Mouse (Mus musculus): Measurements from ENCODE around the gene Gfer.

The Gfer gene

DNA sequence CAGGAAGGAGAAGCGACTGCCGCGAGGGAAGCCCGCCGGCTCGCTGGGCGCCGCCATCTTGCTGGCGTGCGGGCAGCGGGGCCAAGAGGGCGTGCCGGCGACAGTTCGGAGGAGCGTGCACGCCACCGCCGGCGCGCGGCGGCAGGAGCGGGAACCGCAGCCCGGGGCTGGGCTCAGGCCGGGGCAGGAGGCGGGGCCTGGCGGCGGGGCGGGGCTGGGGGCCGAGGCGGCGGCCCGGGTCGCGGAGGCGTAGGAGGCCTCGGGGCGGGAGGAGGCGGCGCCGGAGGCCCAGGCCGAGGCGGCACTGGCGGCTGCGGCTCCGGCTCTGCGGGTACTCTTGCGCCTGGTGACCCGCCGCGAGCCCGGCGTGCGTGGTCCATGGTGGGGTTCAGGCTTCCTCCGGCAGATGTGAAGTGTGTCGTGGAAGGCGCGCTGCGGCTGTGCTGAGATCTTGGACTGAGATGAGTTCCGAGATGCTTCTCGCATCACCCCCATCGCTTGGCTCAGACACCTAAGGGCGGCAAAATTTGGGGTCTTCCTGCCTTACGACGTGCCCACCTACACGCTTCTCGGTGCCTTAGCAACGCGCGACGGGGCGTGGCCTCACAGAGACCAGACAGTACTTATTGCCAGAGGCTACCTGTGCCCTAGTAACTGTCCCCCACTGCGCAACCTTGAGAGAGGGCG lies at the start of gene Gfer, which contains the start of gene Noxo1:
Gene Gfer (minus strand): TSS at position 146 of the 687 bp plus-strand sequence.
Gene Noxo1 (plus strand): TSS at position 224 of the 687 bp plus-strand sequence.
- DNase-seq, result peak; percentile 88 to 96

DNA sequence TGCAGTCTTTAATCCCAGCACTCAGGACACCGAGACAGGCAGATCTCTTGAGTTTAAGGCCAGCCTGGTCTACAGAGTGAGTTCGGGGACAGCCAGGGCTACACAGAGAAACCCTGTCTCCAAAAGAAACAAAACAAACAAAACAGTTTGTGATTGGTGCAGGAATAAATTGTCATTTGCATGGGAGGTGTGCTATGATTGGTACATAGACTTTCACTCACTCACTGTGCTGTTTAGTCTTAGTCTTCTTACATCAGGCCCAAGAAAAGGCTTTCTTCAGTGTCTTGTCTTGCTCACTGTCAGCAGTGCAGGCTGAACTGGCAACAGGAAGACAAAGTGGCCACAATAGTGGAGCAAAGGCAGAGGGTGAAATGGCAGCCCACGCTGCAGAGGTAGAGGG lies 48.4 kb upstream of the Gfer start:
- DNase-seq, result no peak

DNA sequence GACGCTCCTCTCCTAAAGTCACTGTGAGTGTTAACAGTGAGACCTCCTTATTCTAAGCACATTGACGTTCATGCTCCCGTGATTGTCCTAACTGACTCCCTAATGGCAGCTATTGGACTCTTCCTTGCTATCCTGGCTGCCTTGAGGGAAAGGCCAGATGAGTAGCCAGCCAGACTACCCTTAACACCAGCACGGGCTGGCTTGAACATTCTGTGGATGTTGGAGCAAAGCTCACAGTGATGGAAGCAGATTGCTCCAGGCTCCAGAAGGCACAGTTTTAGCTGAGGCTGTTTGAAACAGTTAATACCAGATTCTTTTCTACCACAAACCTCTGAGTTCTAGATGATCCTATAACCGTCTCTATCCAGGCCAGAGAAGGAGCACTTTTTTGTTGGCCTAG lies 47.9 kb upstream of the Gfer start:
- peak in 1 of 2 experiments; percentile 34 for DNase-seq

DNA sequence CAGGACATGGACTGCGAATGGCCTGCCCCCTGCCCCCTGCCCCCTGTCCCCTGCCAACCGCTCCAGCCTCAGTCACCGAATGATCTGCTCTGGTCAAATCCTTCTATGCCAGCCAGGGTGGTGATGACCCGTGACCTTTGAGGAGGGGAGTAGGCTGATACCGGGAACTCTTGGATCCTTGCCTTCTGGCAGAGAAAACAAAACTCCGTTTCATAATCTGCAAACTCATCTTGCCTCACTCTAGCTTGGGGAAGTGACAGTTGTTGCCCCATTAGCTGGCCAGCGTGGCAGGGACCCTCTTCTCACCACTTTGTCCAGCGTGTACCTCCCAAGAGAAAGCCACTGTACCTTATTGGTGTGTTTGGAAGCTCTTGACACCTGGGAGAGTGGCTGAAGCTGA lies 46.4 kb upstream of the Gfer start:
- peak; percentile 28 to 50 for DNase-seq

DNA sequence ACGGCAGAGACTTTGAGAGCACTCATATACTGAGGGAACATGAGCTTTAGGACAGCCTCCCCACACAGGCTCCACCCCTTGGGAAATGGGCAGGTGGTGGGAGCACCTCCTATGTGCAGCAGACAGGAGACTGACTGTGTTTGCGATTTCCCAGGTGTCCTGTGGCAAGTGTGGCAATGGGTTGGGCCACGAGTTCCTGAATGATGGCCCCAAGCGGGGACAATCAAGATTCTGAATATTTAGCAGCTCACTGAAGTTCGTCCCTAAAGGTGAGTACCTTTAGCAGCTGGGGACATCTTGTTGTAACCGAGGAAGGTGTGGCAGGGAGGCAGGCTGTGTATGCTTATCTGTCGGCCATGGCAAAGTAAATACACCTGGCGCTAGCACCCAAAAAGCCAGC lies 44.0 kb upstream of the Gfer start:
- no peak for DNase-seq

DNA sequence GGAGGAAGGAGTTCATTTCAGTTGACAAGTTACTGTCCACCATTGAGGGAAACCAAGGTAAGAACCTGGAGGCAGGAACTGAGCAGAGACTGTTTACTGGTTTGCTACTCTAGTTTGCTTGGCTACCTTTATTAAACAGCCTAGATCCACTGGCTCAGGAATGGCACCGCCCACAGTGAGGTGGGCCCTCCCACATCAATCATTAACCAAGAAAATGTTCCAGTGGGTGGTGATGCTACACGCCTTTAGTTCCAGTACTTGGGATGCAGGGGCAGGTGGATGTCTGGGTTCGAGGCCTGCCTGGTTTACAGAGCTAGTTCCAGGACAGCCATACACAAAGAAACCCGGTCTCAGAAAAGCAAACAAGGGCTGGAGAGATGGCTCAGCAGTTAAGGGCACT lies 42.3 kb upstream of the Gfer start:
- peak; percentile 82 to 84 for DNase-seq

DNA sequence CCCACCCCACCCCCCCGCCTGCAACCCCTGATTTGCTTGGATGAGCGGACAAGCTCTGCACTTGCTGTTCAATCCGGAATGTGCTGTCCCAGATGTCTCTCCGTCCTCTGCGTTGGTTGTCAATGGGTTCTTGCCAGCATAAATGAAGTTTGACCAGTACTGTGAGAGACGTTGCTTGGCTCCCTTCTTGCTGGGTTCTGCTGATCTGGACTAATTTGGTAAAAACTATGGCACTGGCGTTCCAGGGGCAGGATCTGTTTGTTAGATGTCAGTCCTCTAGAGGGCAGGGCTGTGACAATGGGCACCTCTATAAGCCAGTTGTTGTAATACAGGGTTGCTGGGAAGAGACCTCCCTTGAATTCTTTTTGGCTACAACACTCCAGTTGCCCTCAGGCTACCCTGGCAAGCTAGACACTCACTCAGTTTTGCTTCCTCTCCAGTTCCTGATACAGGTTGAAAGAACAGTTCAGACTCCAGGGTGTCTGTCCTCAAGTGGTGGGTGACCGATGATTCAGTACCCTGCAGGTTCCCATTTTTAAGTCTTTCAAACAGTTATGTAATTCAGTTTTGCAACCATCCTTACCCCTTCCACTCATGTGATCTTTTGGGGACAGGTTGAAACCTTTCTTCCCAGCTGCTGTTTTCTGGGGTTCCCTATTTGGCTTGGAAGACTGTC lies 41.3 kb upstream of the Gfer start:
- DNase-seq, result peak; percentile 59 to 73

DNA sequence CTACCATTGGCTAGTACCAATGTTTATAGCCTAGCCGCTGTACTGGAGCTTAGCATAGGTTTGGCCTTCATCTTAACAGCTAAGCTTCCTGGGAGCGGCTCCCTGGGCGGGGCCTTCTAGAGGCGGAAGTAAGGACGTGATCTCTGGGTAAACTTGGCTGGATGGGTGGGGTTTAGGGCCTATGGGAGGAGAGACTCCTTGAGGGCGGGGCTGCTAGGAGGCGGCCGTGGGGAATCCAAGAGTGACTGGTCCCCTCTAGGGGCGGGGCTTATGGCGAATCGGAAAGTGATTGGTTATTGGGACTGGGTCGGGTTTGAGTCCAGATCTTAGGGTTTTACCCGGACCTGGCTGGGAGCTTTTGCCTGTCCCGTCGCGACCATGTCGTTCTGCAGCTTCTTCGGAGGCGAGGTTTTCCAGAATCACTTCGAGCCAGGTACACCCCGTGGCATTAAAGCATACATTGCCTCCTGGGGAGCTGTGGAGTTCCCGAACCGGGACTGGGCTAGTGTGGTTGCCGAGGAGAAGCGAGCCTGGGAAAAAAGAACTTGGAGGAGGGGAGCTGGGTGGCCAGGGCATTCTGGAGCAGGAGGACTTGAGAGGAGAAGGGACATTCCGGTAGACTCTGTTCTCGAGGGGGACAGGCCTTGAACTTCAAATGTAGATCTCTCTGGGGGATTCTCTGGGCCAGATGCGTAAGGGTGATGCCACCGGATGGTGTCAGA lies 40.5 kb upstream of the Gfer start, which contains the start of gene Msrb1:
Gene Msrb1 (plus strand): TSS at position 313 of the 722 bp plus-strand sequence.
- DNase-seq, result peak; percentile 98 to 99

DNA sequence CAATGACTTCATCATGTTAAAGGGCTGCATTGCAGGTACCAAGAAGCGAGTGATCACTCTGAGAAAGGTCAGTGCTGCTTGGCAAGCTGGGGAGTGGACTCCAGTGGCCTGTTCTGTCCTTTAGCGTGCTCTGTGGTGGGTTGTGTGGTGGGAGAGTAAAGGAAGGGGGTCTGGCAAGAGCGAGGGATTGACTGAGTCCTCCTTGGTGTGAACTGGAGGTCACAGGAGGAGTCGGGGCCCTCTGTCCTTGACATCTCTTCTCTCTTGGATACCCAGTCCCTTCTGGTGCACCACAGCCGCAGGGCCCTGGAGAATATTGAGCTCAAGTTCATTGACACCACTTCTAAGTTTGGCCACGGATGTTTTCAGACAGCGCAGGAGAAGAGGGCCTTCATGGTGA lies 39.5 kb upstream of the Gfer start:
- no peak for DNase-seq

DNA sequence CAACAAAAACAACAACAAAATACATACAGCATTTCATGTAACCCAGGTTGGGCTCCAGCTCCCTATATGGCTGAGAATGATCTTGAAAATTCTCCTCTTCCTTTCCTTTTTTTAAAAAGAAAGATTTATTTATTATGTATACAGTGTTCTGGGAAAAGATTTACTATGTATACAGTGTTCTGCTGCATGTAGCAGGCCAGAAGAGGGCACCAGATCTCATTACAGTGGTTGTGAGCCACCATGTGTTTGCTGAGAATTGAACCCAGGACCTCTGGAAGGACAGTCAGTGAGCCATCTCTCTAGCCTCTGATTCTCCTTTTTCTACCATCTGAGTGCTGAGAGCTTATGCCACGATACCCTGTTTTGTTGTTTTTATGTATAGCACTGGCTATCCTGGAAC lies 38.6 kb upstream of the Gfer start:
- no peak for DNase-seq

DNA sequence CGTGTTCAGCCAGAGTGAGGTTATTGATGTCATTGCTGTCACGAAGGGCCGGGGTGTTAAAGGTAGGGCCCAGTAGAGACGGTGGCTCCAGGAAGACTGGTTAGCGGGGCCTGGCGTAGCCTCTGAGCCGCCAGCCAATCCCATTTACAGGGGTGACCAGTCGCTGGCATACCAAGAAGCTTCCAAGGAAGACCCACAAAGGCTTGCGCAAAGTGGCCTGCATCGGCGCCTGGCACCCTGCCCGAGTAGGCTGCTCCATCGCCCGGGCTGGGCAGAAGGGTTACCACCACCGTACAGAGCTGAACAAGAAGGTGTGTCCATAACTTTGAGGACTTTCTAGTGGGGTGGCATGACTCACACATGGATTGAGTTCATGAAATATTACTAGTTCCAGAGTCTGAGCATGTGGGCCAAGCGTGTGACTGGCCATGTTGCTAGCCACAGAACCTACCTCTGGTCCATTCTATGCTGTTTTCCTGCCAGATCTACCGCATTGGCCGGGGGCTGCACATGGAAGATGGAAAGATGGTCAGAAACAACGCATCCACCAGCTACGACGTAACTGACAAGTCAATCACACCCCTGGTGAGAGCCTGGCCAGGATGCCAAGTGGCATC lies 37.6 kb upstream of the Gfer start:
- no peak for DNase-seq

DNA sequence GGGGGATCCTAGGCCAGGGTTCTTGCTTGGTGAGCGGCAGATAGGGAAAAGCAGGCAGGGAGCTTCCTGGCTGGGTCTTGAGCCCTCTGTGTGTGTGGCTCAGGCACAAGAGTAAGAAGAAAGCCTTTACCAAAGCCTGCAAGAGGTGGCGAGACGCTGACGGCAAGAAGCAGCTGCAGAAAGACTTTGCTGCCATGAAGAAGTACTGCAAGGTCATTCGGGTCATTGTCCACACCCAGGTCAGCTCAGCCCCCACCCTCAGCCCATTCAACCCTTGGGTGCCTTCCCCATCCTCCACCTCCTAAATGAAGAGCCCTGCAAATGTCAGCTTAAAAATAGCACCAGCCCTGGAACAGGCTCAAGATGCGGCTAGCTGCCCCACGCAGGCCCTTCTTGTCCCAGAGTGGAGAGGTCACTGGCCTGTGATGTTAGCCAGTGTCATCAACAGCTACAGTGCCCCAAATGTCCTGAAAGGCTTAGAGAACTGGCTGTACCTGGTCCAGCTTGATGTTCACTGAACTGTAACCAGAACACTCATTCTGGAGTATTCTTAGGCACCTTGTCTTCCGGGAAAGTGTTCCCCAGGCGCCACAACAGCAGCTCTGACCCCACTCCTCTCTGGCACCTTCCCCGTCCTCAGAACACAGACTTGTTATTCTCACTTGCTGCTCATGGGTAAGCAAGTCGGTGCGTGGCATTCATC lies 36.4 kb upstream of the Gfer start:
- peak in 1 of 2 experiments; percentile 56 for DNase-seq

DNA sequence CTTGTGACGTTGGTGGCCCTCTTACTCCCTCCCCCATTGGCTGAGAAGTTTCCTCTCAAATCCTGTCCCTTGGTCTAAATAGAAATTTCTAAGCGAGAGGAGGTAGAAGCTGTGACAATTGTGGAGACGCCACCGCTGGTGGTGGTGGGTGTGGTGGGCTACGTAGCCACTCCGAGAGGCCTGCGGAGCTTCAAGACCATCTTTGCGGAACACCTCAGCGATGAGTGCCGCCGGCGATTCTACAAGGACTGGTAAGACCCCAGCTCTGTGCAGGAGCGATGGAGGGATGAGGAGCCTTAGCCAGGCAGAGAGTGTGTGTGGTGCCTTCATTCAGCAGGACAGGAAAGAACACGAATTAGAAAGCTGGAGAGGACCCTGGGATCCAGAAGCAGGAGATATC lies 34.8 kb upstream of the Gfer start:
- DNase-seq, result no peak

DNA sequence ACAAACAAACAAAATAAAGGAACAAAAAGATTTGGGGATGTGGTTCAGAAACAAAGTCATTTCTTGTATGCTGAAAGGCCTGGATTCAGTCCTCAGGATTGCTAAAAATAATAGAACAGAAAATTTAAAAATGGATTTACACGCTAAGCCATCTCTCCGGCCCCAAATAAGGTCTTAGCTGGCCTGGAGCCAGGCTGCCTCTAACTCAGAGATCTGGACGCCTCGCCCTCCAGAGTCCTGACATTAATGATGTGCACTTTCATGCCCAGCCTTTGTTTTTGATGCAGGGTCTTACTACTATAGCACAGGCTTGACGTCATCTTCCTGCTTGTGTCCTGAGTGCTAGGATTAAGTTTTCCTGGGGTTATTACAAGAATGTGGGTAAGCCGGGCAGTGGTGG lies 33.1 kb upstream of the Gfer start:
- DNase-seq, result no peak

DNA sequence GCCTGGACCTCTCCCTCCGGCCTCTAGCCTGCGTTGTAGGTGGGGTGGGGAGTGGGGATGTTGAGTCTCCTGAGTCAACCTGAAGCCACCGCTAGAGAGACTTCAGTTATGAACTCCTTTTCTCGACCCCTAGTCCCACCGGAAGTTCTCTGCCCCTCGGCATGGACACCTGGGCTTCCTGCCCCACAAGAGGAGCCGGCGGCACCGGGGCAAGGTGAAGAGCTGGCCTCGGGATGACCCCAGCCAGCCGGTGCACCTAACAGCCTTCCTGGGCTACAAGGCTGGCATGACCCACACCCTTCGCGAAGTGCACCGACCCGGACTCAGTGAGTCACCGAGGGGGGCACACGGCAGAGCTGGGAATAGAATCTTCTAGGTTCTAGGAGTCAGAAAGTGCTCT lies 32.2 kb upstream of the Gfer start:
- no peak for DNase-seq

DNA sequence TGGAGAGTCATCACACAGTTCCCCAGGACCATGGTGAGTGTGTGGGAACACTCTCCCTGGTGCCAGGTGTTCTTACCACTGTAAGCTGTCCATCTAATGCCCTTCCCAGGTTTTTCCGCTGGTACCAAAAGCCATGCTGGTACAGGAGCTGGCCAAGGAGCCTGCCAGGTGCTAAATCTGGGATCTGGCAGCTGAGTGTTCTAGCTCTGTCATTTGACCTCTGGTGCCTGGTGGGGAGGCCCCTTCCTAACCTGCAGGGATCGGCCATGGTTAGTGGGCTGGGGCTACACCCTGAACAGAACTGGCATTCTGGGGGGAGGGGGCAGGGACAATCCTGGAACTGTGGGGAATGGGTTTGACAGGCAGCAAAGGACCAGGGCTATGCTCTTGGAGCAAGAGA lies 31.7 kb upstream of the Gfer start, which contains the start of gene Rpl3l:
Gene Rpl3l (plus strand): TSS at position 203 of the 400 bp plus-strand sequence.
- no peak for DNase-seq

DNA sequence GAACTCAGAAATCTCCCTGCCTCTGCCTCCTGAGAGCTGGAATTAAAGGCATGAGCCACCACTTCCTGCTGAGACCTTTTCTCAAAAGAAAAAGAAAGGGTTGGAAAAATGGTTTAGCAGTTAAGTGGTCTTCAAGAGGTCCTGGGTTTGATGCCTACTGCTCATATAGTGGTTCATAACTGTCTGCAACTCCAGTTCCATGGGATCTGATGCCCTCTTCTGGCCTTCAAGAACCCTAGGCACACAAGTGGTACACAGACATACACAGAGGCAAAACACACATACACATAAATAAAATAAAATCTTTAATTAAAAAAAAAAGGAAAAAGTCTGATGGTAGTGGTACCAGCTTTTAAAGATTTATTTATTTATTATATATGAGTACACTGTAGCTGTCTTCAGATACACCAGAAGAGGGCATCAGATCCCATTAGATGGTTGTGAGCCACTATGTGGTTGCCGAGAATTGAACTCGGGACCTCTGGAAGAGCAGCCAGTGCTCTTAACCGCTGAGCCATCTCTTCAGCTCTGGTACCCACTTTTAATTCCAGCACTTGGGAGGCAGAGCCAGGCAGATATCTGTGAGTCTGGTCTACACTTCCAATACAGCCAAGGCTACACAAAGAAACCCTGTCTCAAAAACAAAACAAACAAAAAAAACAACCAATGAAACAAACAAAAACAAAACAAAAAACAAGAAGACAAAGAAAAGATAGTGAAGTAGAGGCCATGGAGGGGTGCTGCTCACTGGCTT lies 29.9 kb upstream of the Gfer start:
- DNase-seq, result no peak

DNA sequence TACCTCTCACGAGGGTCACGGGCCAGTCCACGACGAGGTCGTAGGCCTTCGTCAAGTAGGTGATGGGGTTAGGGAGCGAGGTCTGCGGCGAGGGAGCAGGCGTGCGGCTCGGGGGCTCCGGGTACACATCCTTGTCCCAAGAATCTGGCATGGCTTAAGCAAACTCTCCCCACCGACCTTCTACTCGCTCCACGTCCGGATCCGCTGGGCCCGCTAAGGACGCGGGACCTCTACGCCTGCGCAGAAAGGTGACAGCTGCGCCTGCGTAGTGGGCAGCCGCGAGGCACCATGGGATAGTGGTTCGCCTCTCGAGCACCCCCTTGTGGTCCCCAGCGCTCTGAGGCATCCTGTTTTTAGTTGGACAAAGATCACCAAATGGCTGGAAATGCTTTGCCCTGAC lies 28.2 kb upstream of the Gfer start, which contains the start of gene Ndufb10:
Gene Ndufb10 (minus strand): TSS at position 295 of the 400 bp plus-strand sequence.
- DNase-seq, result peak; percentile 97 to 99

DNA sequence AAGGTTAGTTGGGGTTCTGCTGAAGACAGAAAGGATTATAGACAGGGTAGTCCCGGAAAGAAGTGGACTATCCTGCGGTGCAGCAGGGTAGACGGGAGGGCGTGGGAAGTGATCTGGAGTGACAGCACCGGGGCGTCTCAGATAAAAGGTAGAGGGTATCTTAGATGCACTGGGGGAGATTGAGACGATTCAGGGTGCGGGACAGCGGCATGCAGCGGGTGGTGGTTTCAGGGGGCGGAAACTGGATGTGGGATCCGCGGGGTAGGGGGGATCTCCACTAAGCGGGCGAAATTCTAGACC lies 27.9 kb upstream of the Gfer start:
- DNase-seq, result peak in 1 of 2 experiments; percentile 37

DNA sequence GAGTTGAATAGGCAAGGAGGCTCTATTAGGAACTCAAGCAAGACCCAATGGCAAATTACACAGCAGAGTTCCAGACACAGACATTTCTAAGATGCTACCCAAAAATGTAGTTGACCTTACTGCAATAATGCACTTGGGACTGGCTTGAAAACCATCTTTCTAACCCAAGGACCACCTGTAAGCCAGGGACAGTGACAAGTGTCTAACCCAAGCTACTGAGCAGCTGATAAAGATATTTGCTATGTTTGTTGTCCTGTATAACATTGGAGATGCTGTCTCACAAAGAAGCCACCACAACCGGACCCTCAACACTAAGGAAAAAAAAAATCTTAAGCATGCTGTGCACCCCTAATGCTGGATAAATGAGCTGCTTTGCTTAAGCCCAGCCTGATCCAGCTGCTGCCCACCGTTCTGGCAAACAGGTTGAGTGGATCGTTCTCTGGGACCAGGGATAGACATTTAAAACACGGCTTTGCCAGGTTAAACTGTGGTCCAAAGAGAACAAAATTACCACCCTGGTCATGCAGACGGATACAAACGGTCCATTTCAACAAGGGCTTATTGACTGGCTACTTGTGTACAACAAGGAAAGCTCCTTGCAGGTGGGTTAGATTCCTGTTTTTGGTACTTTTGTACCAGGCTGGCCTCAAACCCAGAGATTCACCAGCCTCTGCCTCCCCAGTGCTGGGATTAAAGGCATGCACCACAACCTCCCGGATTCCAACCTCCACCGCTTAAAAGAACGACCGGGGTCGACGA lies 27.3 kb upstream of the Gfer start:
- DNase-seq, result no peak
